Mouse (Mus musculus) 3134 (cell line): ENCODE measurements at regions not wholly inside any gene's neighbourhood (a gene's known extent, or its start where the extent isn't known, plus 50 kb on each side); places are given as distances from the start of the nearest gene placed in this dataset.

Source experiments
- DNase-seq: peaks from one replicate; pipeline ENCODE4 v3.0.0-alpha.2; 2011; ENCODE audit warnings: low spot score; ENCODE audit not compliant: insufficient read length; ENCODE audit errors: extremely low read depth

- DNase-seq, result no peak
Measured at GRCm38 (mm10) chr16:85743022-85743421, 59.9 kb downstream of the Adamts1 start.

DNA sequence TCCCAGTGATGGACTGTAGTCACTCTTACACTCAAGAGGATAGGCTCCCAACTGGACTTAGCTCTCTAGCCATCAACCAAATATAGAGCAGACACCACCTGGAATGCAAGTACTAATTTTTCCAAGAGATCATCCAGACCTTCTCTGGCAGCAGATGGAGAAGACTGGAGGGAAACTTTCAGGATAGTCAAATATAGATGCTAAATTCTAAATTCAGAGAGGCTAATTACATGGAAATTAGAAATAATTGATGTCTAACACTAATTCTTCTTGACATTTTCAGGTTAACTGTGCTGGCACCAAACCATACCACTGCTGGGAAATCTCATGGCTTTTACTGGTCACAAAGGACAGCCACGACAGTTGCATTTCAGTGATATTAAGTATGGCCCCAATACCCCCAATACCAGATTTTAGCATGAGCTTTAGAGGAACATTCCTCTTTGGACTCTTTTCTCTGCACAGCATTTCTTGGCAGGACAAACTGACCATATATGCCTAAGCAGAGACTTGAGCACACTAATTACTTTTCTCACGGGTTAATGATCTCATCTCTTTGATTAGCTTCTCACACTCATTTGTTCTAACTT, 64.2 kb downstream of the Adamts1 start:
- DNase-seq, result no peak

DNA sequence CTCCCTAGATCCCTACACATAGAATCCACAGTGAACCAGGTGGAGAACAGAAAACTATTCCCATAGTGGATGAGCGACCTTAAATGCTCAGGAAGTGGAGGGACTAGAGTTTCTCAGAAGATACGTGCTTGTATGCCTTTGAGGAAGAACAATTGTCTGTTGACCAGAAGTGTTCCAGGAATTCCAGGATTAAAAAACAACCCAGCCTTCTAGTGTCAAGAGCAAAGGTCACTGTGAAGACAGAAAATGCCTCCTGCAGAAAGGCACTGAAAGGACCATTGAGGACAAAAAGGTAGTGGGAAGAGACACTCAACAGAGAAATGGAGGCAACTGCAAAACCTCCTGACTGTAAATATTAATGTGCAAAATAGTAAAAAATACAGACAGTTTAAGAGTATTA, 74.9 kb downstream of the Adamts1 start:
- no peak for DNase-seq

DNA sequence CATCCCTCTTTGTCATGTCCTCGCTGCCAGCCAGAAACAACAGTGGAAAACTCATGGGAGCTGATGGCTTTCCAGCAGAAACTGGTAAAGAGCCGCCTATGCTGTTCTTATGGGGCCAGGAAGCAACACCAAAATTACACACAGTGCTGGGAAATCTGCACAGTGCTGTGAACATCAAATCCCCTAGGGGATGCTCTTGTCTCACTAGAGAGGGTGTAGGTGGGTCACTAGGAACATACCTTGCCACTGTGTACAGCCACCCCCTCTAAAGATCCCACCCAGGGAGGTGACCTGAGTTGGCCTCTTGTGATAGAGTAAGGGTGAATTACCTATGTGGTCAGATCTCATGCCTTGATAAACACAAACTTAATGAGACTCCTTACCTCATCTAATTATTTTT, 80.9 kb downstream of the Adamts1 start:
- DNase-seq, result no peak

DNA sequence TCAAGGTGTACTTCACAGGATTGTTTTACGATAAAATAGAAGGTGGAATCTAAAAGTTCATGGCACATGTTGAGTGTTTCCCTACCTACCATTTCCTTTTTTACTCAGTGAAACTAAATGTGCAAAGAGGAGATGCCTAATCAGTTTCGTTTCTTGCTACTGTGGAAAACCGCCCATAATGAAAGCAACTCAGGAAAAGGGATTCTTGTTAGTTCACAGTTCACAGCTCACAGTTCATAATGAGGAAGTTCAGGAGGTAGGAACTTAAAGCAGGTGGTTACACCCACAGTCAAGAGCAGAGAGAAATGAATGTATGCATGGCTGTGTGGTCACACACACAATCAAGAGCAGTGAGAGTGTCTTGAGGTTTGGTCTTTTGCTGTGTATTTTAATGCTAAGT, 90.6 kb downstream of the Adamts1 start:
- no peak for DNase-seq

- DNase-seq, result no peak
Measured at GRCm38 (mm10) chr16:85704254-85705020, 98.5 kb downstream of the Adamts1 start.

- DNase-seq, result no peak
Measured at GRCm38 (mm10) chr16:85702889-85703480, 99.9 kb downstream of the Adamts1 start.

- DNase-seq, result no peak
Measured at GRCm38 (mm10) chr16:85699329-85699728, 103.6 kb downstream of the Adamts1 start.

GRCm38 (mm10) chr16:85682721-85683120, 120.2 kb downstream of the Adamts1 start:
- DNase-seq, result no peak

DNA sequence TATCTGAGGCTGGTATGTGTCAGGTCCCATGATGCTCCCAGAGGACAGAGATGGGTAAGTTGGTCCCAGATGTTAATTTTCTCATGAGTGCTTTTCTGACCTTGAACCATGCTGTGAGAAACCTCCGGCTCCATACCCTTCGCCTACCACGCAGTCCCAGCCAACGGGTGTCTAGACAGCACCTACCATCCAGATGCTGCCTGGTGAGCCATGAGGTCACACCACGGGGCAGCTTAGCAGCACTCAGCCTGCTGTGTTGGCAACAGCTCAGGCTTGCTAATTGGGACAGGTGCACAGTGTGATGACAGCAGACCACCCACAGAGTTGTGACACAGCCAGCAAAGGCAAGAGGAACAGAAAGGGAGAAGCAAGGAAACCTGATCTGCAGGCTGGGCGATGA, 122.6 kb downstream of the Adamts1 start:
- peak; percentile 3 for DNase-seq

DNA sequence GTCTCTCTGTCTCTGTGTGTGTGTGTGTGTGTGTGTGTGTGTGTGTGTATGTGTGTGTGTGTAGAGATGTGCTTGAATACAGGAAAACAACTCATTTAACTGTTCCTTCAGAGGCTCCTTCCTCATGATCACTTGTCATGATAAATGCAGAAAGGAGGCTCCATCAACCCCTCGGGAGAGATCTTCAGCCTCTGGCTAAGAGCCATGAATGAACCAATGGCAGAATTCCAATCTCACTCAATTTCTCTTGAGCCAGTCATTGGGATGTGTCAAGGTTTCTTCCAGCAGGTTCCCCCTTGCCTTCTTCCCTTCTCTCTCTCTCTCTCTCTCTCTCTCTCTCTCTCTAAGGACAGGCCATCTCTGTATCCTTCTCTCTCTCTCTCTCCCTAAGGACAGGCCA, 124.1 kb downstream of the Adamts1 start:
- no peak for DNase-seq

GRCm38 (mm10) chr16:85678228-85678627, 124.7 kb downstream of the Adamts1 start:
- no peak for DNase-seq

DNA sequence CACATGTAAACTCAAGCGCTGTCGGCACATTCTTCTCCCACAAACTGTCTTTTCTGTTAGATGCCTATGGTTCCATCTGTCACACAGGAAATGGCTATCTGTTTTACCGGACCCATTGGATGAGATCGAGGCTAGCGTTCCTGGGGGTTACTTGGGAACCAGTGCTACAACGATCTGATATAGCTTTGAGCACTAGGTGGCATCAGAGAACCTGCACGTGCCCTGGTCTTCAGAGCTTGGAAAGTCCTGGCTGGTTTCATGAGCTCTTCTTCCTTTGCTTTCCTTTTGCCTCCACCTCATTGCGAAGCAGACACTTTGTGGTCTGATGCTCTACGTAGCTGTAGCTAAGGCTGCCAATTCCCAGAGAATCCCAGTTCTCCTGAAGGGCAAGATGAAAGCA, 123.8 kb upstream of the Cyyr1 start:
- no peak for DNase-seq

DNA sequence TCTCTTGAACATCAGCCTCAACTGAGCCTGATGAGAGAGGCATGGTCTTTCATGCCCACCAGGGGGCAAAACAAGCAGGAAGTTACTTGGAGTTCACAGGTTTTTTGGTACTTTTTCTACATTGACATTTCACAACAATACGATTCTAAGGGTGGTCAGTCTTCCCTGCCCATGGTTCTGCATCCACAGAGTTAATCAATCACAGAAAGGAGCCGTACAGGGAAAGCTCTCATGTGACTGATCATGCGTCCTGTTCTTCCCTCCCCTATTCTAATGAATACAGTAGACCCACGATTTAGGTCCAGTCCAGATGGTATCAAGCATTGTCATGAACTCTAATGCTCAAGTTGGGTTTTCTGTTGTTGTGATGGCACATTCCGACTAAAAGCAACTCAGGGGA, 115.6 kb upstream of the Cyyr1 start:
- no peak for DNase-seq

GRCm38 (mm10) chr16:85667790-85668189, 114.6 kb upstream of the Cyyr1 start:
- DNase-seq, result no peak

- no peak for DNase-seq
Measured at GRCm38 (mm10) chr16:85649516-85649915, 96.3 kb upstream of the Cyyr1 start.

- DNase-seq, result no peak
Measured at GRCm38 (mm10) chr16:85640992-85641391, 87.8 kb upstream of the Cyyr1 start.

- DNase-seq, result no peak
Measured at GRCm38 (mm10) chr16:85637079-85637478, 83.9 kb upstream of the Cyyr1 start.

GRCm38 (mm10) chr16:85629738-85630137, 76.5 kb upstream of the Cyyr1 start:
- DNase-seq, result no peak

DNA sequence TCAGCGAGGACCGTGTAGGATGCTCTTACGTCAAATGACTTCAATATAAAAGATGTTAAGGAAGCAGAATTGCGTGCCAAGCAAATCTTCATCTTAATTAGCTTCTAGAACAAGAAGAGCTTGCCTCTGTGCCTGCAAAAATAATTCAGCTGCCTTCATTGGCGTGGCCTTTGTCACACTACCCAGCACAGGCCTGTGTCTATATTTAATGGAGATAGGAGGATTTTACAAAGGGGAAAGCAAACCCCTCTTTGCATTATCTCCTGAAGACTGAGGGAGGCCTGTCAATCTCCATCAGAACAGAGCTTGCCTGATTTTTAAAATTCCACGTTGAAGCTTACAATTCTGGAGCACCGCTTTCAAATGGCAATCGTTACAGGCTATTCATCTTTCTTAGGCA, 71.3 kb upstream of the Cyyr1 start:
- no peak for DNase-seq

DNA sequence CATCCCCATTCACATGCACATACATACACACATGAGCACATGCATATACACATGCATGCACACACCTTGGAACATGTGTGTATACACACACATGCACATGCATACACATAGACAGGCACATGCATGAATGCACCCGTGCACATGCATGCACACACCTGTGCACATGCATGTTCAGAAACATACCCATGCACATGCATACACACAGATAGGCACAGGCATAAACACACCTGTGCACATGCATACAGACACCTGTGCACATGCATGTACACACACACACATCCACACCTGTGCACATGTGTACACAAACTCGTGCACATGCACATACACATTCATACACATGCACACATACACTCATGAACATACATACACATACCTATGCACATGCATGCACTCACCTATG, 50.9 kb upstream of the Cyyr1 start:
- DNase-seq, result no peak
